Mouse (Mus musculus): ENCODE measurements at regions not wholly inside any gene's neighbourhood (a gene's known extent, or its start where the extent isn't known, plus 50 kb on each side); places are given as distances from the start of the nearest gene placed in this dataset.

- DNase-seq (ENCODE audit: low read depth, low spot score): no peak
These were observed 254.8 kb downstream of the Ajap1 start for GRCm38 (mm10) chr4:153227680-153228420.

GRCm38 (mm10) chr4:153224618-153225177 lies 257.9 kb downstream of the Ajap1 start:
- peak; percentile 49 for DNase-seq (ENCODE audit: low read depth, low spot score)

GRCm38 (mm10) chr4:153223019-153223418 lies 259.6 kb downstream of the Ajap1 start:
- DNase-seq (ENCODE audit: low read depth, low spot score): no peak

DNA sequence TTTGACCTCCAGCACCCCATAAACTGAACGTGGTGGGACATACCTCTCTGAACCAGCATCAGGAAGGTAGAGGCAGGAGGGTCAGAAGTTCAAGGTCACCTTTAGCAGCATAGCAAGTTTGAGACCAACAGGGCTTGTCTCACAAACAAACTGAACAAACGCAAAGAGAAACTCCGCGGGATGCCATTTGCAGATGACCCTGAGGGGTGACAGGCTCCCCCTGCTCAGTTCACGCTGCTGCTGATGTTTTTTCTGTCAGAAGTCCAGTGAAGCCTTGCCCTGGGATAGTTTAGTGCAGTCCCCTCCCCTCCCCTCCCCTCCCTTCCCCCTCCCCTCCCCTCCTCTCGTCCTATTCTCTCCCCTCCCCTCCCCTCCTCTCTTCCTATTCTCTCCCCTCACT lies 262.1 kb downstream of the Ajap1 start:
- DNase-seq (ENCODE audit: low read depth, low spot score): no peak

DNA sequence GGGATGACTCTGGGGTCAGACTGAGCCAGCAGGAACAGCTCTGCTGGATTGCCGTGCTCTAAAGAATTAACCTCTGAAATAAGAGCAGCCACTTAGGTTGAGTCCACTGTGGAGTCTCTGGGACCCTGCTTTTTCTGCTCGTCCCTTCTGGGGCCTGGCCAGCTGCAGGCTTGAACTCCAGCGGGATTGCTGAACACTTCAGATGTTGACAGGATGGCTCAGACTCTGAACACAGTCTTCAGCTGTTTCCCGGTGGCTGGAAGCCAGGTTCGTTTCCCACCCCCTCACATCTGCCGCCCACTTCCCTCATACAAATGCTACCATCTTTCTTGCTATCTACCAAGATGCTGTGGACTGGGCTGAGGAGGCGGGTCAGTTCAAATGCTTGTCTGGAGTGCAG lies 262.5 kb downstream of the Ajap1 start:
- no peak for DNase-seq (ENCODE audit: low read depth, low spot score)

- DNase-seq (ENCODE audit: low read depth, low spot score): no peak
These were observed 265.1 kb downstream of the Ajap1 start for GRCm38 (mm10) chr4:153217541-153217980.

- DNase-seq (ENCODE audit: low read depth, low spot score): no peak
These were observed 270.5 kb downstream of the Ajap1 start for GRCm38 (mm10) chr4:153212095-153212494.

- no peak for DNase-seq (ENCODE audit: low read depth, low spot score)
These were observed 273.8 kb downstream of the Ajap1 start for GRCm38 (mm10) chr4:153208822-153209221.

- no peak for DNase-seq (ENCODE audit: low read depth, low spot score)
These were observed 274.4 kb downstream of the Ajap1 start for GRCm38 (mm10) chr4:153208215-153208614.

DNA sequence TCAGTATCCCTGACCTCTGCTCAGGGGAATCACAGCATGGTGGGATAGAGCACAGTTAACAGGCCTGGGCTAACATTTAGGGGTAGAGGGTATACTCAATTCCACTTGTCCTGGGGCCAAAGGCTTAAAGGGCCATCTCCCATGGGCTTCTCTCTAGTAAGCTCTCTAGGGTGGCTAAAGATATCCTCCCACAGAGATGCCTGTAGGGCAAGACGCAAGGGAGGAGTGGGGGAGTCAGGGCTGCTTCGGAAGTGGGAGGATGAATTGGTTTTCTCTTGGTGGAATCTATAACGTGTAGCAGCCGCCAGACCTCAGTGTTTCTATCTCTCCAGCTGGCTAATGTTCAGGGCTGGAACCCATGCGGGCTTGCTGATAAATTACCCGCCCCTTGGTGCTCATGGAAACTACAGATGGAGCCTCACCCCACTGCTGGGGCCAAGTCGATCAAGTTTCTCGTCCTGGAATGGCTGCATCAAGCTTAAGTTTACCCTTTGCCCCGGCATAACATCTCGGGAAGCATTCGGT lies 275.0 kb downstream of the Ajap1 start:
- DNase-seq (ENCODE audit: low read depth, low spot score): no peak

DNA sequence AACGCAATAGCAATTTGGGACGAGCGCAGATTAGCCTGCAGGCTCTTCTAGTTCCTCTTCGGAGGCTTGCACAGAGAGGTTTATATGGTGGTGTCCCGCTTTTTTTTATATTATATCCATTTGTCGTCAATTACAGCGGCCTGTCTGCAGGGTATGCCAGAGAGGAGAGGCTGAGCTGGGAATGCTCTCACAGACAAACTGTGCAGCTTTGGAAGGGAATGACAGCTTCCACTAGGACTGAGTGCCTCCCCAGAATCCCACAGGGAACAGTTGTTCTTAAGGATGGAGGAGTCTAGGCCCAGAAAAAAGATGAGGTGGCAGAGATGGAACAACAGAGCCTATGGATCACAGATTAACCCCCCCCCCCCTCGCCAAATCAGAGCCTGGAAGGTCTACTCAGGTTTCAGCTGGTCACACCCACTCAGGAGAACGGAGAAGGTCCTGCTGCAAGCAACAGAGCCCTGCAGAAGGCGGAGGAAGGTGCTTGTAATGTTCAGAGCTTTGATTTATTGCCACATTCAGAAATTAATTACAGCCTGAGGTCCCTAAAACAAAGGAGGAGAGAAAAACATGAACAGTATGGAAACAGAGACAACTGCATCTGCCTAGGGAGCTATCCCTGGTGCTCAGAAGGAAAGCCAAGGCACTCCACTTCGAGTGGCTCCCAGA lies 275.7 kb downstream of the Ajap1 start:
- DNase-seq (ENCODE audit: low read depth, low spot score): no peak

DNA sequence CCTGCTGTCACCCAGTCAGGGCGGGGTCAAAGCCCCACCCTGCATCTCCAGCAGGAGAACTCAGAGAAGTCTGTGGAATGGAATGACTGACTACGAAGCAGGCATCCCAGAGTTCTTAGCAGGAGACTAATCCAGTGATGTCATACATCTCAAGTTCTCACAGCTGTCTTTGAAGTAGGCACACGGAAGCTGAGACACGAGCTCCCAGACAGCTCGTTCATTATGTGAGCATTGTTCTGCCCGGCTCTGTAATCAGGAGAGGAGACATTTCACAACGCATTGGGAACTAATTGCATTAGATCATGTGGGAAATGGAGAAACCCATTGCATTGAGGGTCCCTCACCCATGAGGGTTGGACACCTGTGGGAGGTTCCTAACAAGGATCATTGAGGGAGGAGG lies 277.8 kb downstream of the Ajap1 start:
- DNase-seq (ENCODE audit: low read depth, low spot score): peak; percentile 41

- DNase-seq (ENCODE audit: low read depth, low spot score): no peak
These were observed 281.5 kb downstream of the Ajap1 start for GRCm38 (mm10) chr4:153200799-153201770.

GRCm38 (mm10) chr4:153189485-153189884 lies 293.1 kb downstream of the Ajap1 start:
- peak; percentile 87 for DNase-seq (ENCODE audit: low read depth, low spot score)

DNA sequence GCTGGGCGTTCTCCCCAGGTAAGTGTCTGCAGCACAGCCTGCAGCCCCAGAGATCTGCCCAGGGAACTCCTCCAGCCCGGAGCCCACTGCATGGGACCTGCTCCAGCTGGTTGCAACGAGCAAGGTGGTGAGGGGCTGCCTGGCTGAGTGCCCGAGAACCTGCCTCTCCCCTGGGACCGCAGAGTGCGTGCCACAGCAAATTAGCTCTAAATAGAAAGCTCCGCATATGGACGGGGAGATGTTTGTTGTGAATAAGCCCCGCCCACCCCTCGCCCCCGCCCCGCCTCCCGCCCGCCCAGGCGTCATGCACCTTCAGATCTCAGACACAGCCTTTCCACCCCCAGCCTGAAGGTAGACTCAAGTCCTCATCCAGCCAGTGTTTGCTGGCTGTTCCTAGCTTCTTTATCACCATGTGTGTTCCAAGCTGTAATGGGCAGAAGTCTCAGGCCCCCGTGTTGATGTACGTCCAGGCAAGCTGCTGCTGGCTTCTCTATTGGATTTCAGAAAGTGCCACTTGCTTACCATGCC lies 294.0 kb downstream of the Ajap1 start:
- DNase-seq (ENCODE audit: low read depth, low spot score): peak; percentile 57

GRCm38 (mm10) chr4:153187959-153188503 lies 294.6 kb downstream of the Ajap1 start:
- DNase-seq (ENCODE audit: low read depth, low spot score): peak; percentile 30

- no peak for DNase-seq (ENCODE audit: low read depth, low spot score)
These were observed 305.1 kb downstream of the Ajap1 start for GRCm38 (mm10) chr4:153177496-153177895.

- peak; percentile 97 for DNase-seq (ENCODE audit: low read depth, low spot score)
These were observed 307.0 kb downstream of the Ajap1 start for GRCm38 (mm10) chr4:153175660-153176059.

DNA sequence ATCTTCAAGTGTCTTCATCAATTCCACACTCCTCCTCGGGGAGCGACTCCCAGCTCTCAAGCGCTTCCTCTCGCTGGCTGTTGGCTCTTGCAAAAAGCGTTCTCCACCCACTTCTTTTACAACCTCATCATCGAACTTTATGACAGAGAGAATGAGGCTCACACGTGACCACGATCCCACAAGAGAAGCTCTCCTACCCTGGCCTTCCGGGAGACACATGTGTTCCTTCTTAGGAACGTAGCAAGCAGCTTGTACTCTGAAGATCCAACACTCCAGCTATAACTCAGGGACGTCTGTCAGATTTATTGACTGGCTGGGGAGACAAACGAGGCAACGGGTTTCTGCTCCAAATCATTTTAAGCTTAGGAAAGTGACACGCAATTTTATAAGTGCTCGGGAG lies 307.5 kb downstream of the Ajap1 start:
- no peak for DNase-seq (ENCODE audit: low read depth, low spot score)

DNA sequence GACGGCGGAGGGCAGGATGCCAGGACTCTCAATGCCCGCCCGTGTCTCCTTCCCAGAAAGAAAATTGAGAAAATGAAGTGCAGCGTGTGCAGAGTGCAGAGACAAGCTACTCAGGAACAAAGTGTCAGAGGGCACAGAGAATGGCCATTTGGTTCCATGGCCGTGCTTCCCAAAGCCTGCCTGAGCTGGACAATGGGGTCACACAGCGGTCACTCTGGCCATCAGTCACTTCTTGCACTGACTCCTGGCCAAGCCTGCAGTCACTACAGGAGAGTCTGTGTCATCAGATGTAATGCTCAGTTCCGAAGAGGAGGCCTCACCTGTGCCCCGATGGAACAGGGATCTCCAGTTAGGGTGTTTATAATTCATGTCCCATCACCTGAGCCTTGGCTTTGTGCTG lies 312.6 kb downstream of the Ajap1 start:
- no peak for DNase-seq (ENCODE audit: low read depth, low spot score)

DNA sequence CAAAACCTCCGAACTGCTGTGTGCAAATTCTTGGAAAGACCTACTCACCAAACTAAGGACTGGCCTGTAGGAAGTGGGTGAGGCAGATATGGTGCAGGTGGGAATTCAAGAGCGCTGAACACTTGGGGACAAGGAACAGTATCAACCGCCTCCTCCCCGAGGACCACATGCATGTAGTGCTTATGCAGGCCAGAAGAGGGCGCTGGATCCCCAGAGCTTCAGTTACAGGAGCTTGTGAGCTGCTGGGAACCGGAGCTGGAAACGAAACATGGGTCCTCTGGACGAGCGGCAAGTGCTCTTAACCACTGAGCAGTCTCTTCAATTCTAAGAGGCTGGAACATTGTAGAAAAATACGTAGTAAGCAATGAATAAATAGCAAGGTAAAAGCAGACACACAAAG lies 317.8 kb downstream of the Ajap1 start:
- DNase-seq (ENCODE audit: low read depth, low spot score): peak; percentile 64

All from R1 (cell line).